Mouse (Mus musculus): Measurements from ENCODE around the gene 4930503E14Rik. TPM values are rescaled to one million over a fixed set of nuclear protein-coding genes. Genes with fewer than 3 reads are reported as not detected.

Gene 4930503E14Rik
- not detected in 2 replicates for polyA plus RNA-seq (2012; rRNA removed)

GRCm38 (mm10) chr14:44213154-44213553 is at the start of gene 4930503E14Rik:
4930503E14Rik (minus strand) TSS chr14:44213254.

GRCm38 (mm10) chr14:44197361-44197760 is 15.7 kb downstream of the 4930503E14Rik start, which contains the start of gene Gm8212:
Gm8212 (plus strand) TSS chr14:44197661.

GRCm38 (mm10) chr14:44123551-44123950 is 89.5 kb downstream of the 4930503E14Rik start, which contains the start of gene Gm3327:
Gm3327 (plus strand) TSS chr14:44123851.

Other genes starting within 250 kb of the 4930503E14Rik start
- not detected in 2 replicates for gene Ang6, start 211.0 kb downstream of the 4930503E14Rik start, polyA plus RNA-seq (2012; rRNA removed)
- 1.8 and 2.3 TPM in 2 replicates for gene Ear2, start 110.6 kb downstream of the 4930503E14Rik start, polyA plus RNA-seq (2012; rRNA removed)
- not detected in 2 replicates for gene Gm3327, start 89.4 kb downstream of the 4930503E14Rik start, polyA plus RNA-seq (2012; rRNA removed)
- not detected in 2 replicates for gene Gm8212, start 15.6 kb downstream of the 4930503E14Rik start, polyA plus RNA-seq (2012; rRNA removed)
- gene Gm8220, start 72.3 kb upstream of the 4930503E14Rik start, polyA plus RNA-seq (2012; rRNA removed) = not detected in 2 replicates
- 0.06 TPM in 1 of 2 replicates, not detected in the other for gene Gm5930, start 125.3 kb upstream of the 4930503E14Rik start, polyA plus RNA-seq (2012; rRNA removed)
- not detected in 2 replicates for gene Gm8229, start 152.1 kb upstream of the 4930503E14Rik start, polyA plus RNA-seq (2012; rRNA removed)
- gene Gm3371, start 197.4 kb upstream of the 4930503E14Rik start, polyA plus RNA-seq (2012; rRNA removed) = not detected in 2 replicates
- gene Gm8232, start 220.4 kb upstream of the 4930503E14Rik start, polyA plus RNA-seq (2012; rRNA removed) = not detected in 2 replicates

Measured in central nervous system, embryonic 11.5 days (tissue).